Mouse (Mus musculus) liver, embryonic 11.5 days (tissue): ENCODE results near the gene Ttc24. TPM values are rescaled to one million over a fixed set of nuclear protein-coding genes. Genes with fewer than 3 reads are reported as not detected.

Experiments used
- ATAC-seq: fragments of 200-750 bp; cut with Nextera tagmentation; replicated peaks from 2 replicates; pipeline ENCODE4 v1.8.0; 2017; ENCODE audit warnings: moderate number of reproducible peaks, mild to moderate bottlenecking, moderate TSS enrichment, moderate library complexity; ENCODE audit not compliant: low FRiP score
- DNase-seq: peaks from one replicate; pipeline ENCODE4 v3.0.0-alpha.2; 2017; ENCODE audit warnings: low spot score
- H3K27ac ChIP-seq: fragments of 300-500 bp; sonication (generic); 2 replicates; pipeline ENCODE4 v1.5.1; 2014; ENCODE audit warnings: mild to moderate bottlenecking, low read depth, low read length, control low read depth
- H3K27me3 ChIP-seq: fragments of 300-500 bp; sonication (generic); replicated peaks from 2 replicates; pipeline ENCODE4 v1.6.1; 2014; ENCODE audit warnings: low read length, mixed read lengths; ENCODE audit not compliant: control insufficient read depth, insufficient read depth
- H3K36me3 ChIP-seq: fragments of 300-500 bp; sonication (generic); 2 replicates; pipeline ENCODE4 v1.6.1; 2014; ENCODE audit warnings: mild to moderate bottlenecking, low read length, moderate library complexity, mixed read lengths; ENCODE audit not compliant: control insufficient read depth, insufficient read depth
- H3K4me1 ChIP-seq: fragments of 300-500 bp; sonication (generic); replicated peaks from 2 replicates; pipeline ENCODE4 v1.6.1; 2014; ENCODE audit warnings: low read length, mixed read lengths; ENCODE audit not compliant: control insufficient read depth, insufficient read depth
- H3K4me2 ChIP-seq: fragments of 300-500 bp; sonication (generic); 2 replicates; pipeline ENCODE4 v1.6.1; 2014; ENCODE audit warnings: mild to moderate bottlenecking, control low read depth, moderate library complexity
- H3K4me3 ChIP-seq: fragments of 300-500 bp; sonication (generic); 2 replicates; pipeline ENCODE4 v1.5.1; 2014; ENCODE audit warnings: low read depth, low read length, control low read depth
- H3K9ac ChIP-seq: fragments of 300-500 bp; sonication (generic); 2 replicates; pipeline ENCODE4 v1.6.1; 2014; ENCODE audit warnings: low read depth, low read length, control low read depth
- H3K9me3 ChIP-seq: fragments of 300-500 bp; sonication (generic); 2 replicates; pipeline ENCODE4 v1.6.1; 2016; ENCODE audit warnings: low read length, inconsistent platforms, mixed read lengths; ENCODE audit not compliant: control insufficient read depth
- WGBS: fragments of 180-500 bp; shearing (Covaris S2); extraction: QIAGEN DNeasy Blood & Tissue Kit; methylation state at CpG from one replicate; pipeline ENCODE4 v1.1.7; 2014; 5-methylcytosine and 5-hydroxymethylcytosine counted together
- polyA plus RNA-seq: library from polyadenylated mRNA; unstranded; fragments of >200 nt; fragmentation: Nextera tagmentation; extraction: Ambion mirVana; gene quantifications from 2 replicates; pipeline ENCODE4 v1.2.1, GENCODE M21; 2014

Ttc24 gene
- not detected in 2 replicates for polyA plus RNA-seq

GRCm38 (mm10) chr3:88078204-88078603, at the start of gene Ttc24:
Ttc24 (minus strand) TSS chr3:88078304.
- 70% methylated on average over 4 of the region's 4 CpGs for WGBS
- Histone ChIP-seq H3K4me2 (no peak within 1 kb of the TSS), H3K9ac (no peak within 1 kb of the TSS), H3K4me1 (peaks cover 2% of the 10 kb centered on the region; the same call in 1 of the 2 replicates), H3K4me3 (no peak within 1 kb of the TSS), H3K36me3 (no peaks in the 10 kb centered on the region), H3K9me3 (no peaks in the 10 kb centered on the region), H3K27me3 (no peaks in the 10 kb centered on the region; the same call in 1 of the 2 replicates), H3K27ac (no peak within 1 kb of the TSS)
- ATAC-seq, result no peak
- no peak for DNase-seq

- Histone ChIP-seq H3K27me3 (no peaks in the 10 kb centered on the region), H3K4me2 (no peak overlapping the region), H3K27ac (no peak overlapping the region), H3K9ac (no peak overlapping the region), H3K4me1 (no peaks in the 10 kb centered on the region; the same call in 1 of the 2 replicates), H3K9me3 (no peaks in the 10 kb centered on the region), H3K4me3 (no peak overlapping the region), H3K36me3 (no peaks in the 10 kb centered on the region)
- DNase-seq (no peak), ATAC-seq (no peak)
- 55% methylated on average over 3 of the region's 3 CpGs for WGBS
Observed at GRCm38 (mm10) chr3:88127636-88128035, 49.5 kb upstream of the Ttc24 start.

- no peak overlapping the region for H3K27ac ChIP-seq
- 81% methylated on average over 7 of the region's 7 CpGs for WGBS
- DNase-seq, result no peak
- no peak overlapping the region for H3K4me2 ChIP-seq
- H3K9me3 ChIP-seq, result no peaks in the 10 kb centered on the region
- no peak overlapping the region for H3K4me3 ChIP-seq
- H3K27me3 ChIP-seq, result no peaks in the 10 kb centered on the region
- no peaks in the 10 kb centered on the region for H3K36me3 ChIP-seq
- no peak for ATAC-seq
- H3K4me1 ChIP-seq, result no peaks in the 10 kb centered on the region
- H3K9ac ChIP-seq, result no peak overlapping the region
Observed at GRCm38 (mm10) chr3:88126181-88126580, 48.1 kb upstream of the Ttc24 start.

GRCm38 (mm10) chr3:88125195-88125594, 47.1 kb upstream of the Ttc24 start:
- no peak overlapping the region for H3K4me2 ChIP-seq
- H3K4me3 ChIP-seq, result no peak overlapping the region
- DNase-seq (no peak), ATAC-seq (no peak)
- H3K9me3 ChIP-seq, result no peaks in the 10 kb centered on the region
- H3K36me3 ChIP-seq, result peaks cover 5% of the 10 kb centered on the region; the same call in 1 of the 2 replicates
- no peak overlapping the region for H3K27ac ChIP-seq
- H3K9ac ChIP-seq, result no peak overlapping the region
- H3K4me1 ChIP-seq, result no peaks in the 10 kb centered on the region
- WGBS, result 46% methylated on average over 4 of the region's 4 CpGs
- H3K27me3 ChIP-seq, result no peaks in the 10 kb centered on the region

- Histone ChIP-seq H3K27ac (no peak overlapping the region), H3K4me1 (no peaks in the 10 kb centered on the region)
- WGBS, result 70% methylated on average over 14 of the region's 14 CpGs
Observed at GRCm38 (mm10) chr3:88121164-88122131, 43.3 kb upstream of the Ttc24 start.

GRCm38 (mm10) chr3:88120117-88120651, 42.1 kb upstream of the Ttc24 start:
- ATAC-seq, result no peak
- Histone ChIP-seq H3K36me3 (peaks cover 9% of the 10 kb centered on the region; the same call in 1 of the 2 replicates), H3K27ac (no peak overlapping the region)

More at GRCm38 (mm10) chr3:88121164-88122131, 43.3 kb upstream of the Ttc24 start:
- H3K9ac ChIP-seq, result no peak overlapping the region
- H3K27me3 ChIP-seq, result no peaks in the 10 kb centered on the region
- no peak overlapping the region for H3K4me2 ChIP-seq
- no peak for ATAC-seq
- peaks cover 6% of the 10 kb centered on the region; the same call in 1 of the 2 replicates for H3K36me3 ChIP-seq
- no peak for DNase-seq
- no peak overlapping the region for H3K4me3 ChIP-seq
- no peaks in the 10 kb centered on the region for H3K9me3 ChIP-seq

GRCm38 (mm10) chr3:88114396-88114795, 36.3 kb upstream of the Ttc24 start:
- Histone ChIP-seq H3K9me3 (no peaks in the 10 kb centered on the region), H3K9ac (no peak overlapping the region), H3K27me3 (no peaks in the 10 kb centered on the region), H3K27ac (no peak overlapping the region), H3K4me3 (no peak overlapping the region), H3K4me1 (no peaks in the 10 kb centered on the region), H3K4me2 (no peak overlapping the region), H3K36me3 (peaks cover 27% of the 10 kb centered on the region)
- 89% methylated on average over 12 of the region's 12 CpGs for WGBS
- ATAC-seq (no peak), DNase-seq (no peak)

More at GRCm38 (mm10) chr3:88120117-88120651, 42.1 kb upstream of the Ttc24 start:
- Histone ChIP-seq H3K4me3 (no peak overlapping the region), H3K9ac (no peak overlapping the region), H3K4me1 (no peaks in the 10 kb centered on the region), H3K9me3 (no peaks in the 10 kb centered on the region), H3K4me2 (no peak overlapping the region), H3K27me3 (no peaks in the 10 kb centered on the region)
- no peak for DNase-seq
- WGBS, result 82% methylated on average over 19 of the region's 19 CpGs

- no peak for DNase-seq
- peaks cover 37% of the 10 kb centered on the region for H3K36me3 ChIP-seq
- H3K4me3 ChIP-seq, result no peak overlapping the region
- no peaks in the 10 kb centered on the region for H3K4me1 ChIP-seq
- no peak for ATAC-seq
- WGBS, result 89% methylated on average over 6 of the region's 6 CpGs
- no peak overlapping the region for H3K27ac ChIP-seq
- H3K9me3 ChIP-seq, result no peaks in the 10 kb centered on the region
- no peaks in the 10 kb centered on the region for H3K27me3 ChIP-seq
- no peak overlapping the region for H3K9ac ChIP-seq
- no peak overlapping the region for H3K4me2 ChIP-seq
Observed at GRCm38 (mm10) chr3:88109126-88109525, 31.0 kb upstream of the Ttc24 start.
